Mouse (Mus musculus) heart, adult 2 months (tissue): ENCODE data around the gene Paxbp1.

Source experiments
- CTCF ChIP-seq: fragments of 200-600 bp; IDR thresholded peaks from 2 replicates; pipeline ENCODE4 v1.8.1; 2022; ENCODE audit warnings: antibody characterized with exemption, mild to moderate bottlenecking, moderate library complexity
- POLR2A ChIP-seq: fragments of 200-500 bp; IDR thresholded peaks from 2 replicates; pipeline ENCODE4 v1.6.1; 2011; ENCODE audit warnings: mild to moderate bottlenecking, low read depth, low read length, control low read depth; ENCODE audit not compliant: insufficient read depth

DNA sequence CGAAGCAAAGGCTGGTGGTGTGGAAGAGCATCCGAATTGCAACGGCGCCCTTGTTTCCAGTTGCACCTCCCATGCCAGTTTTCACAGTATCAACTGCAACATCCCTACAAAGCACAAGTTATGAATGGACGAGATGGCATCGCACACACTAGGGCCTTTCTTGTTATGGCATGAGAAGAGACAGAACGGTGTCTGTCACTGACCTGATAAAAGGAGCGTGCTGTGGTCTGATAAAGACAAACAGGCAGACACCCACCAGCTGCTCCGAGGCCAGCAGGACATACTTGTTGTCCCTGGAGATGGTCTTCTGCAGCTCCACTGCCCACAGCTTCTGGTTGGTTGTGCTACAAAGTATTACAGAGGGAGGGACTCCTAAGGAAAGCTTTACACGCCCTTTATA lies 80.0 kb downstream of the Paxbp1 start:
- TF ChIP-seq CTCF (no peak), POLR2A (no peak)
